Mouse (Mus musculus) hindbrain, embryonic 12.5 days (tissue): Measurements from ENCODE around the gene Hist1h4d. TPM values are rescaled to one million over a fixed set of nuclear protein-coding genes. Genes with fewer than 3 reads are reported as not detected.
"Not testable (repeated sequence)": the region's sequence is repeated elsewhere in the genome, so short reads cannot be mapped to it uniquely, and the experiment has no call there.

Experiments
- ATAC-seq: fragments of 200-750 bp; cut with Nextera tagmentation; 2 replicates; pipeline ENCODE4 v1.8.0; 2017; ENCODE audit warnings: moderate TSS enrichment; ENCODE audit not compliant: low FRiP score
- H3K27ac ChIP-seq: fragments of 300-500 bp; sonication (generic); 2 replicates; pipeline ENCODE4 v1.5.1; 2016; ENCODE audit warnings: mild to moderate bottlenecking
- H3K27me3 ChIP-seq: fragments of 300-500 bp; sonication (generic); 2 replicates; pipeline ENCODE4 v1.6.1; 2016; ENCODE audit warnings: mild to moderate bottlenecking
- H3K36me3 ChIP-seq: fragments of 300-500 bp; sonication (generic); 2 replicates; pipeline ENCODE4 v1.6.1; 2016; ENCODE audit warnings: mild to moderate bottlenecking
- H3K4me1 ChIP-seq: fragments of 300-500 bp; sonication (generic); 2 replicates; pipeline ENCODE4 v1.6.1; 2016
- H3K4me2 ChIP-seq: fragments of 300-500 bp; sonication (generic); replicated peaks from 2 replicates; pipeline ENCODE4 v1.6.1; 2016; ENCODE audit warnings: mild to moderate bottlenecking
- H3K4me3 ChIP-seq: fragments of 300-500 bp; sonication (generic); 2 replicates; pipeline ENCODE4 v1.5.1; 2016; ENCODE audit warnings: mild to moderate bottlenecking
- H3K9ac ChIP-seq: fragments of 300-500 bp; sonication (generic); 2 replicates; pipeline ENCODE4 v1.6.1; 2016; ENCODE audit warnings: mild to moderate bottlenecking, moderate library complexity
- H3K9me3 ChIP-seq: fragments of 300-500 bp; sonication (generic); replicated peaks from 2 replicates; pipeline ENCODE4 v1.6.1; 2016; ENCODE audit warnings: mild to moderate bottlenecking
- WGBS: fragments of 180-500 bp; shearing (Covaris S2); methylation state at CpG from one replicate; pipeline ENCODE4 v1.1.7; 2016; 5-methylcytosine and 5-hydroxymethylcytosine counted together
- polyA plus RNA-seq: library from polyadenylated mRNA; unstranded; fragments of >200 nt; fragmentation: Nextera tagmentation; extraction: Ambion mirVana; gene quantifications from 2 replicates; pipeline ENCODE4 v1.2.1, GENCODE M21; 2016

Gene Hist1h4d
- polyA plus RNA-seq, 1 experiment from 2014 or later = 82.3 TPM

DNA sequence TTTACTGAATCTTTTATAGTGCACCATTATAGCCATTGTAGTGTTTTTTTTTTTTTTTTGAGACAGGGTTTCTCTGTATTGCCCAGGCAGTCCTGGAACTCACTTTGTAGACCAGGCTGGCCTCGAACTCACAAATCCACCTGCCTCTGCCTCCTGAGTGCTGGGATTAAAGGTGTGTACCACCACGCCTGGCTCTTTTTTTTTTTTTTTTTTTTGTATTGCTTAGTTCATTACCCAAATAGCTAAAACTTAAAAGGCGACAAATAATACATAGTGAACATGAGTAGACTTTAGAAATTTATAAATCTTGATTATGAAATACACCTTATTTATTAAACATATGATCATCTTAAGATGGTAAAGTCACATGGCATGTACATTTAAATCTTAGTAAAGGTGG lies 39.9 kb upstream of the Hist1h4d start:
- H3K4me1 ChIP-seq = peaks cover 8% of the 10 kb centered on the region
- WGBS = 81% methylated on average over 3 of the region's 3 CpGs
- H3K4me2 ChIP-seq = no peak overlapping the region
- no peaks in the 10 kb centered on the region for H3K9me3 ChIP-seq
- H3K4me3 ChIP-seq = no peak overlapping the region
- H3K27ac ChIP-seq = no peak overlapping the region
- no peak for ATAC-seq
- no peaks in the 10 kb centered on the region for H3K36me3 ChIP-seq
- no peak overlapping the region for H3K9ac ChIP-seq
- no peaks in the 10 kb centered on the region for H3K27me3 ChIP-seq

DNA sequence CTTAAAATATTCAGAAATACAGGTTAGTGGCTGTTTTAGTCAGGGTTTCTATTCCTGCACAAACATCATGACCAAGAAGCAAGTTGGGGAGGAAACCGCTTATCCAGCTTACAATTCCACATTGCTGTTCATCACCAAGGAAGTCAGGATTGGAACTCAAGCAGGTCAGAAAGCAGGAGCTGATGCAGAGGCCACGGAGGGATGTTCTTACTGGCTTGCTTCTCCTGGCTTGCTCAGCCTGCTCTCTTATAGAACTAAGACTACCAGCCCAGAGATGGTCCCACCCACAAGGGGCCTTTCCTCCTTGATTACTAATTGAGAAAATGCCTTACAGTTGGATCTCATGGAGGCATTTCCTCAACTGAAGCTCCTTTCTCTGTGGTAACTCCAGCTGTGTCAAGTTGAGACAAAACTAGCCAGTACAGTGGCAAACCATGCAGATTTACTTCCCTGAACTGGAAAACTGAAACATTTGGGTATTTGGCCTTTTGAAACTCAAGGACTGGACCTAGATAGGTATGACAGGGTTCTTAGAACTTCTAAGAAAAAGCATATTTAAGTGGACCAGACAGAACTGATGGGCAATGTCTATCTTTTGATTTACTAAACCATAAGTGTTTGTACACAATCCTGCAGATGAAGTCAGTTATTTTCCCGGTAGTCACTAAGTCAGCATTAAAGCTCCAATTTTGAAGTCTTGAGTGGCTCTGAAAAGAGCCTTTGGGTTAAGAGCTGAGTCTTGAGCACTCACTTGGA lies 39.0 kb upstream of the Hist1h4d start:
- Histone ChIP-seq H3K27ac (peak overlapping the region; percentile 84), H3K4me3 (peak overlapping the region; percentile 42), H3K9ac (peak overlapping the region; percentile 69), H3K4me2 (peak overlapping the region; percentile 69)
- 4% methylated on average over 3 of the region's 3 CpGs for WGBS
- ATAC-seq, H3K9me3 ChIP-seq, H3K4me1 ChIP-seq, H3K36me3 ChIP-seq, H3K27me3 ChIP-seq: not testable (repeated sequence)

DNA sequence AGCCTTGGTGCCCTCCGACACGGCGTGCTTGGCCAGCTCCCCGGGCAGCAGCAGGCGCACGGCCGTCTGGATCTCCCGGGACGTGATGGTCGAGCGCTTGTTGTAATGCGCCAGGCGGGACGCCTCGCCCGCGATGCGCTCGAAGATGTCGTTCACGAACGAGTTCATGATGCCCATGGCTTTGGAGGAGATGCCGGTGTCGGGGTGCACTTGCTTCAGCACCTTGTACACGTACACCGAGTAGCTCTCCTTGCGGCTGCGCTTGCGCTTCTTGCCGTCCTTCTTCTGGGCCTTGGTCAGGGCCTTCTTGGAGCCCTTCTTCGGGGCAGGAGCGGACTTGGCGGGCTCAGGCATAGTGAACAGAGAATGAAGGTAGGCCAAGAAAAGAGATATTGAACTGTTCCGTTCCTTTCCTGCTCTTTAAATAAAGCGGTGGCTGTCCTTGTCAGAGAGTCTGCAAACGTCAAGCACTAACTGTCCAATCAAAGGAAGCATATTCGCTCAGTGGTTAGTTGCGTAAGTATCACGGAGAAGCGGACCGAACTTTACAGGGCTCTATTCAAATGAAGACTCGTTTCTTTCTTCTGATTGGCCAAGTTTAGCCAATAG lies 38.3 kb upstream of the Hist1h4d start, which contains the start of gene Hist1h2bh:
Gene Hist1h2bh, minus strand, starts transcription at position 394 of the 609 bp plus-strand sequence.
- Histone ChIP-seq H3K9ac (peak within 1 kb of the TSS; percentile 69), H3K4me3 (peak within 1 kb of the TSS; percentile 46), H3K4me2 (peak within 1 kb of the TSS; percentile 69), H3K27ac (peak within 1 kb of the TSS; percentile 92)
- H3K27me3 ChIP-seq, H3K4me1 ChIP-seq, H3K36me3 ChIP-seq, H3K9me3 ChIP-seq: not testable (repeated sequence)
- ATAC-seq = peak; percentile 88
- under 1% methylated on average over 38 of the region's 42 CpGs for WGBS

DNA sequence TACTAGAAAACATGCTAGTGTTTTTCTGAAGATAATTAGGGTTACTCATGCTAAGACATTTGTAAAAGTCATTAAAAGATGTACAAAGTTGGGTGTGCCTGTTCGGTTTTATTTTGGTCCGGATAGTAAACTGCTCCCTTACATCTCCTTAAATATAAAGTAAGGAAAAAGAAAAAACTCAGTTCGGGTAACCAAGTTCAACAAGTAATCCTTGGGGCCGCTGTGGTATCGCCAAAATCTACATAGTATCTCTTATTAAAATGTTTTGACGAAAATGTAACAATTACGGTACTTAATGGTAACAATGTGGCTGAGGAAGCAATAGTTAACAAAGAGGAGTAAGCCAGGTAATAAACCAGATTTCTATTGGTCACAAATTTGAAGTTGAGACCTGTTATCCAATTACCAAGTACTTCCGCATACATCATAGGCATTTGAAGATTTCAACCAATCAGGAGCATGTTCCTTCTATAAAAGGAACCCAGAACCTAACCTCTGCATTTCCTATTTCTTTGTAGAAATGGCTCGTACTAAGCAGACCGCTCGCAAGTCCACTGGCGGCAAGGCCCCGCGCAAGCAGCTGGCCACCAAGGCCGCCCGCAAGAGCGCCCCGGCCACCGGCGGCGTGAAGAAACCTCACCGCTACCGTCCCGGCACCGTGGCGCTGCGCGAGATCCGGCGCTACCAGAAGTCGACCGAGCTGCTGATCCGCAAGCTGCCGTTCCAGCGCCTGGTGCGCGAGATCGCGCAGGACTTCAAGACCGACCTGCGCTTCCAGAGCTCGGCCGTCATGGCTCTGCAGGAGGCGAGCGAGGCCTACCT lies 37.2 kb upstream of the Hist1h4d start, which contains the start of gene Hist1h3f:
Gene Hist1h3f, plus strand, starts transcription at position 88 of the 822 bp plus-strand sequence.
- H3K36me3 ChIP-seq = no peaks in the 10 kb centered on the region
- WGBS = under 1% methylated on average over 33 of the region's 45 CpGs
- peaks cover 4% of the 10 kb centered on the region for H3K4me1 ChIP-seq
- no peaks in the 10 kb centered on the region for H3K9me3 ChIP-seq
- no peaks in the 10 kb centered on the region for H3K27me3 ChIP-seq
- ATAC-seq = peak; percentile 96
- H3K4me2 ChIP-seq = peak within 1 kb of the TSS; percentile 69
- H3K9ac ChIP-seq = peak within 1 kb of the TSS; percentile 69
- H3K4me3 ChIP-seq = peak within 1 kb of the TSS; percentile 46
- peak within 1 kb of the TSS; percentile 92 for H3K27ac ChIP-seq

DNA sequence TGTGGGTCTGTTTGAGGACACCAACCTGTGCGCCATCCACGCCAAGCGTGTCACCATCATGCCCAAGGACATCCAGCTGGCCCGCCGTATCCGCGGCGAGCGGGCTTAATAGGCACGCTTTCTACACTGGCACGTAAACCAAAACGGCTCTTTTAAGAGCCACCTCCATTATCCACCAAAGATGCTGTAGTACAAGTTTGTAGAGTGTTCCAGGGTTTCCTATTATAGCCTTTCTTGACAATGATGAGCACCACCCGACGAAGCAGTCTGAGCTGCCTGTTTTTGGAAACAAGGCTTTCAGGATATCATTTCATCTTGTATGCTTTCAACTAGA lies 36.6 kb upstream of the Hist1h4d start:
- not testable (repeated sequence) for H3K4me1 ChIP-seq, H3K9me3 ChIP-seq, ATAC-seq, H3K36me3 ChIP-seq, H3K27me3 ChIP-seq
- peak overlapping the region; percentile 46 for H3K4me3 ChIP-seq
- WGBS = under 1% methylated on average over 11 of the region's 14 CpGs
- H3K4me2 ChIP-seq = peak overlapping the region; percentile 69
- peak overlapping the region; percentile 92 for H3K27ac ChIP-seq
- peak overlapping the region; percentile 54; the same call in 1 of the 2 replicates for H3K9ac ChIP-seq

DNA sequence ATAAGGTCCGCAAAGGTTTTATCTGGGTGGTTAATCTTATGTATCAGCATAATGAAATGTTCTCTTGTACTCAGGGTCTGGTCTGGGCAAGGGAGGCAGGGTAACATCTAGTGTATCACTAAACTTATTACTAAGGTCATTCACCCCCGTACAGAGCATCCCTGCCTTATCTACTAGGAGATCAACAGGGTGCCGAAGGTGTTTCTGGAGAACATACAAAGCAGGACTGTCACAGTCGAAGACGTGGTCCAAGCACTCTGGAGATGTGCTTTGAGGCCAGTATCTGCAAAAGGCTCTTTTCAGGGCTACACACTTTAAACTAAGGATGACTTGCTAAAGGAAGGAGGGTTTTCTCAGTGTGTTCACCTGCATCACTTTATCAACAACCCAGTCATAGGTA lies 34.7 kb upstream of the Hist1h4d start:
- Histone ChIP-seq H3K36me3 (no peaks in the 10 kb centered on the region), H3K9ac (no peak overlapping the region), H3K4me1 (peaks cover 10% of the 10 kb centered on the region), H3K27ac (no peak overlapping the region), H3K4me3 (no peak overlapping the region), H3K4me2 (no peak overlapping the region), H3K27me3 (no peaks in the 10 kb centered on the region), H3K9me3 (no peaks in the 10 kb centered on the region)
- ATAC-seq = no peak
- 81% methylated on average over 5 of the region's 5 CpGs for WGBS

DNA sequence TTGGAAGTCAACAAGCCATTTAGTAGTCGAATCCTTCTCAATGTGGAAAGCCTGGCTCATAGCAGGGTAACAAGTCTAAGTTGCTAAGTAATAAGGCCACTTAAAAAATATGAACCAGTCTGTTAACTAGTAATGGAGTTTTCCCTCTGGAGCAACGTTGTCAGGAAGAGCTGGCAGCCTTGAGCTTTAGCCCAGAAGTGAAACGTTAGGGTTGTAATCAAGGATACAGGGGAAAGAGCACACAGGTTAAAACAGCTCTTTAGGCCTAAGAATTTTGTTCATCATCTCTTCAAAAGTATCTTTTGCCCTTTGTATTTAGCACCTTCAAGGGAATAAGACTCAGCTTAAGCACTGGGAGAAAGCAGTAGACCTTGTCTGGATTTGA lies 30.6 kb upstream of the Hist1h4d start:
- no peak for ATAC-seq
- no peaks in the 10 kb centered on the region for H3K36me3 ChIP-seq

DNA sequence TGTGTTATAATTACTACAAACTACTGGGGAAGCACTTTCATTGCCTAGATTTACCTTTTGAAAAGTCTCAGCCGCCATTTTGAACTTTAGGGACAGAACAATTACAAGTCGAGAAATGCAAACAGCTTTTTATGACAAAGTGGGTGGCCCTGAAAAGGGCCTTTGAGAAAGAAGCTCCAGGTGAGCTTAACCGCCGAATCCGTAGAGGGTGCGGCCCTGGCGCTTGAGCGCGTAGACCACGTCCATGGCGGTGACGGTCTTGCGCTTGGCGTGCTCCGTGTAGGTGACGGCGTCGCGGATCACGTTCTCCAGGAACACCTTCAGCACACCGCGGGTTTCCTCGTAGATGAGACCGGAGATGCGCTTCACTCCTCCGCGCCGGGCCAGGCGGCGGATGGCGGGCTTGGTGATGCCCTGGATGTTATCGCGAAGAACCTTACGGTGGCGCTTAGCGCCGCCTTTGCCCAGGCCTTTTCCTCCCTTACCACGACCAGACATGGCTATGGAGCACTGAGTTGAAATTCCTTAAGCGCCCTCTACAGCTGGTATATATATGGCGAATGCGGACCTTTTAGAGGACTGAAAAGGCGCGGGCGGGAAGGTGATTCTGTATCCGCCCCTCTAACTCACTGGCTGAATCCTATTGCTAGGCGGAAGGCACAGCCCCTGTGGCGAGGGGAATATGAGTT lies 30.1 kb upstream of the Hist1h4d start, which contains the start of gene Hist1h4f:
Gene Hist1h4f, minus strand, starts transcription at position 503 of the 689 bp plus-strand sequence.
- H3K36me3 ChIP-seq, H3K27me3 ChIP-seq, H3K9me3 ChIP-seq: not testable (repeated sequence)
- peak; percentile 87 for ATAC-seq
- Histone ChIP-seq H3K27ac (peak within 1 kb of the TSS; percentile 89), H3K4me3 (peak within 1 kb of the TSS; percentile 41), H3K4me2 (peak within 1 kb of the TSS; percentile 58), H3K4me1 (peaks cover 12% of the 10 kb centered on the region), H3K9ac (peak within 1 kb of the TSS; percentile 59)
- WGBS = under 1% methylated on average over 47 of the region's 47 CpGs

More for the DNA sequence above, 30.6 kb upstream of the Hist1h4d start:
- peaks cover 12% of the 10 kb centered on the region for H3K4me1 ChIP-seq
- H3K4me2 ChIP-seq = peak overlapping the region; percentile 58
- H3K27me3 ChIP-seq = no peaks in the 10 kb centered on the region
- H3K9me3 ChIP-seq = no peaks in the 10 kb centered on the region
- H3K27ac ChIP-seq = peak overlapping the region; percentile 89
- H3K4me3 ChIP-seq = peak overlapping the region; percentile 41
- H3K9ac ChIP-seq = peak overlapping the region; percentile 59
- WGBS = 10% methylated on average over 3 of the region's 3 CpGs

DNA sequence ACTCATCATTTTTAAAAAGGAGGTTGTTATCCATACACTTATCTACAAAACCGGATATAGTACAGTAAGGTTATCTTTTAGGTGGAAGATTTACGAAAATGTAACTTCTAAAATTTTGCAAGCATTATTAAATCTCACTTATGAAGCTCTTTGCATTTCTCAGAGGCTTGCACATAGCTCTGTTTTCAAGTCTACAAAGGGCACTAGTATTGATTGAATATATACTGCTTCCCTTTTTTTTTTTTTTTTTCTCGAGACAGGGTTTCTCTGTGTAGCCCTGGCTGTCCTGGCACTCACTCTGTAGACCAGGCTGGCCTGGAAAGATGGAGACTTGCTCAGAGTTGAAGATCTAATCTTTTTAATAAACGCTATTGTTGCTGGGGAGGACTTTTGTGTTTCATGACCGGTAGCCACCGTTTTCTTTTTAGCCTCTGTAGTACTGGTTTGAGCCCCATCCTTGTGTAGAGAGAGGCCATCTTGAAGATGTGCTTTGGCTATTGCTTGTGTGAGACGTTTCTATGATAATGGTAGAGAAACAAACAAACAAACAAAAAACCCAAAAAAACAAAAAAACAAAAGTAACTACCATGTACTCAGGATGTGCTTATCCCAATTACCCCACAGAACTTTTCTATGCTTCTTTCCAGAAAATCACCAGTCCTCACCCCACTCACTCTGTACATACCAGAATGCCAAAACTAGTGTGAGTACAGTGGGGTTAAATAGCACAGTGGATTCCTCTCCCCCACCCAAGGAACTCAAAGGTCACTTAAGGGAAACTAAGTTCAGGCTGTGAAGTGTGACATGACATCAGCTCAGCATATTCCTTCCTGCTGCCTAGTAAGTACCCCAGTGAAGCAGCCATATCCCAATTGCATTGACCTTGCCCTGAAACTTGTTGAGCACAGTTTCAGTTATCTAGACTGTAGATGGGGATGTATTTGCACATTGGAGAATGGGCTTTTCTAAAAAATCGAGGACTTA lies 29.2 kb upstream of the Hist1h4d start:
- no peak overlapping the region for H3K9ac ChIP-seq
- no peaks in the 10 kb centered on the region for H3K9me3 ChIP-seq
- H3K4me2 ChIP-seq = peak overlapping the region; percentile 58
- ATAC-seq = no peak
- H3K27ac ChIP-seq = peak overlapping the region; percentile 89
- H3K27me3 ChIP-seq = no peaks in the 10 kb centered on the region
- 51% methylated on average over 8 of the region's 8 CpGs for WGBS
- H3K4me3 ChIP-seq = peak overlapping the region; percentile 41; the same call in 1 of the 2 replicates
- H3K4me1 ChIP-seq = peaks cover 17% of the 10 kb centered on the region
- no peaks in the 10 kb centered on the region for H3K36me3 ChIP-seq

DNA sequence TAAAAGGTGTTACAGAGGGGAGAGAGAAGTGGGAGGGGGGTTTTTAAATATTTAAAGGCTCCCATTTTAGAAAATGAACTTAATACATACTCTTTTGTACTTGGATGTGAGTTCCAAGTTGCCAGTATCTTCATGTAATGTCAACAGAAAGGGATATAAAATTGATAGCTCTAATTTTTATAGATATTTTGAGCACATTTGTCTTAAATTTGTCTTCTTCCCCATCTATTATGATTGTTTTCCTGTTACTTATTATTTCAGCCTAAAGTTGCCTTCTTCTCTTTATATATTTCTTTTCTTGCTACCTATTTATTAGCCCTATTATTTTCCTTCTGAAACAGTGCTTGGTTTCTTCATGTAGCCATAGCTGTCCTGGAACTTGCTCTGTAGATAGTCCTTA lies 28.4 kb upstream of the Hist1h4d start, which contains the start of gene Hist1h1d:
Gene Hist1h1d, plus strand, starts transcription at position 301 of the 400 bp plus-strand sequence.
- no peak for ATAC-seq
- Histone ChIP-seq H3K4me2 (no peak within 1 kb of the TSS), H3K36me3 (no peaks in the 10 kb centered on the region), H3K9ac (no peak within 1 kb of the TSS), H3K27ac (peak within 1 kb of the TSS; percentile 89), H3K4me3 (no peak within 1 kb of the TSS), H3K27me3 (no peaks in the 10 kb centered on the region), H3K4me1 (peaks cover 17% of the 10 kb centered on the region), H3K9me3 (no peaks in the 10 kb centered on the region)

DNA sequence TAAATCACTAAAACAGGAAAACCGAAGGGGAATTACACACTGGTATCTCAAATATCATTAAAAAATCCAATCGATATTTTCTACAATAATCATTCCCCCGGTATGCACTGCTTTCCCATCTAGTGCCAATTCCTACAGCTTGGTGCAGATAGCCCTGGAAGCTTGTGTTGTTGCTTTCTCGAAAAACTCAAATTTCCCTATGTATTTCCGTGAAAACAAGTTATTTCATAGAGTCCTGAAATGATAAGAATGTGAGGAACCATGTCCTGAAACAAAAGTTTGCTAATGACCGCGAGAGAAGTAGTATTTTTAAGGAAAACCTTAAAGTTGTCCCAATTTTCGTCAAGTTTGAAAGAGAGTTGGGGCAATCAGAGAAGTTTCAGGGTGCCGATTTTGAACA lies 27.0 kb upstream of the Hist1h4d start:
- H3K27ac ChIP-seq = peak overlapping the region; percentile 89
- H3K4me1 ChIP-seq = peaks cover 17% of the 10 kb centered on the region
- no peaks in the 10 kb centered on the region for H3K36me3 ChIP-seq
- no peaks in the 10 kb centered on the region for H3K9me3 ChIP-seq
- peak overlapping the region; percentile 98 for H3K4me2 ChIP-seq
- 23% methylated on average over 9 of the region's 9 CpGs for WGBS
- H3K27me3 ChIP-seq = no peaks in the 10 kb centered on the region
- peak overlapping the region; percentile 72 for H3K9ac ChIP-seq
- ATAC-seq = no peak
- peak overlapping the region; percentile 46 for H3K4me3 ChIP-seq
